Mouse (Mus musculus): ENCODE measurements around the gene Lmln.
"Not testable (repeated sequence)": the region's sequence is repeated elsewhere in the genome, so short reads cannot be mapped to it uniquely, and the experiment has no call there.

GRCm38 (mm10) chr16:33054927-33055326, 7.4 kb upstream of the Lmln start:
- not testable (repeated sequence) for TF ChIP-seq MYOG (IDR thresholded peaks at IDR 0.05; ENCODE audit: control insufficient read depth in 1 of 3, insufficient read depth in 1 of 3, insufficient read length in 2 of 3, low read depth in 2 of 3); CEBPB (IDR thresholded peaks at IDR 0.05; ENCODE audit: insufficient read depth, poor library complexity, severe bottlenecking); POLR2A (IDR thresholded peaks at IDR 0.05; ENCODE audit: insufficient read length, low read depth)

All from myocyte (in vitro differentiated cells).